Mouse (Mus musculus) embryonic facial prominence, embryonic 13.5 days (tissue): ENCODE results near the gene Palm2. TPM values are rescaled to one million over a fixed set of nuclear protein-coding genes. Genes with fewer than 3 reads are reported as not detected.

Source experiments
- ATAC-seq: fragments of 200-750 bp; cut with Nextera tagmentation; 2 replicates; pipeline ENCODE4 v1.8.0; 2017; ENCODE audit warnings: low read depth; ENCODE audit not compliant: insufficient number of reproducible peaks, insufficient read depth, low FRiP score, low TSS enrichment
- H3K27ac ChIP-seq: fragments of 300-500 bp; sonication (generic); 2 replicates; pipeline ENCODE4 v1.5.1; 2015; ENCODE audit warnings: moderate library complexity, mild to moderate bottlenecking, inconsistent platforms
- H3K27me3 ChIP-seq: fragments of 300-500 bp; sonication (generic); 2 replicates; pipeline ENCODE4 v1.6.1; 2015; ENCODE audit warnings: mild to moderate bottlenecking, inconsistent platforms
- H3K36me3 ChIP-seq: fragments of 300-500 bp; sonication (generic); 2 replicates; pipeline ENCODE4 v1.6.1; 2015; ENCODE audit warnings: mild to moderate bottlenecking, inconsistent platforms
- H3K4me1 ChIP-seq: fragments of 300-500 bp; sonication (generic); 2 replicates; pipeline ENCODE4 v1.6.1; 2015; ENCODE audit warnings: inconsistent platforms
- H3K4me2 ChIP-seq: fragments of 300-500 bp; sonication (generic); 2 replicates; pipeline ENCODE4 v1.6.1; 2015; ENCODE audit warnings: moderate library complexity, mild to moderate bottlenecking, inconsistent platforms
- H3K4me3 ChIP-seq: fragments of 300-500 bp; sonication (generic); 2 replicates; pipeline ENCODE4 v1.5.1; 2015; ENCODE audit warnings: mild to moderate bottlenecking, inconsistent platforms
- H3K9ac ChIP-seq: fragments of 300-500 bp; sonication (generic); 2 replicates; pipeline ENCODE4 v1.6.1; 2015; ENCODE audit warnings: mild to moderate bottlenecking, inconsistent platforms
- H3K9me3 ChIP-seq: fragments of 300-500 bp; sonication (generic); 2 replicates; pipeline ENCODE4 v1.6.1; 2016; ENCODE audit warnings: inconsistent platforms
- WGBS: fragments of 180-500 bp; shearing (Covaris S2); methylation state at CpG from one replicate; pipeline ENCODE4 v1.1.7; 2015; ENCODE audit warnings: mixed read lengths; 5-methylcytosine and 5-hydroxymethylcytosine counted together
- polyA plus RNA-seq: library from polyadenylated mRNA; unstranded; fragments of >200 nt; fragmentation: Nextera tagmentation; extraction: Ambion mirVana; gene quantifications from 2 replicates; pipeline ENCODE4 v1.2.1, GENCODE M21; 2015

Palm2 gene
- polyA plus RNA-seq, 1 experiment from 2014 or later: 12.5 TPM

DNA sequence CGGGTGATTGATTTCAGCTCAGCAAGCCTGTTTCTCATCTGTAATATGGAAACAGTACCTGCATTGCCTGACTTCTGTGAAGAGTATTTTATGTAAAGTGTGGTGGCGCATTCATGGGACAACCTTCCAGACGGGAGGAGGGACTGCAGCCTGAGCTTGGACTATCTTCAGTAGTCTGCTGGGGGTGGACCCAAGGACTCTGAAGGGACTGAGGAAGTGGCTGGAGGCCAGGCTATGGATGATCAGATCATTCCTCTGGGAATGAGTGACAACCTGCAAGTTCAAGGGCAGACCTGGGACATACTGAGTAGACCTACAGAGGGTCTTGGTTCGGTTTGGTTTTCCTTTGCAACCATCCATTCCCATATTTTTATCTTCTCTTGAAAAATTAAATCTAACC lies 288.2 kb downstream of the Palm2 start:
- Histone ChIP-seq H3K27ac (no peak overlapping the region), H3K9me3 (no peaks in the 10 kb centered on the region), H3K4me2 (no peak overlapping the region), H3K4me3 (no peak overlapping the region), H3K9ac (no peak overlapping the region), H3K27me3 (no peaks in the 10 kb centered on the region), H3K4me1 (peaks cover 12% of the 10 kb centered on the region), H3K36me3 (0 out of 2 replicates have a peak, but pooled peaks cover 5% of the 10 kb centered on the region)
- 78% methylated on average over 4 of the region's 4 CpGs for WGBS
- no peak for ATAC-seq

DNA sequence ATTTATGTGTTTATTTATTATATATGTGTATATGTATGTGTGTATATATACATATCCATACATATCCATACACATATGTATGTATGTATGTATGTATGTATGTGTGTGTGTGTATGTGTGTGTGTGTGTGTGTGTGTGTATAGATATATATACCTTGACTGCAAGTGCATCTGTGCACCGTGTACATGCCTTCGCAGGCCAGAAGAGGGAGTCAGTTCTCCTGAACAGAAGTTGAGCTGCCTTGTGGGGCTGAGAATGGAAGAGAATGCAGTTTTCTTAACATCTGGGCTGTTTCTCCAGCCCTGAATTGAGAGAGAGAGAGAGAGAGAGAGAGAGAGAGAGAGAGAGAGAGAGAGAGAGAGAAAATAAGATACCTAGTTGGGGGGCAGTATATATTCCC lies 289.6 kb downstream of the Palm2 start:
- Histone ChIP-seq H3K36me3 (0 out of 2 replicates have a peak, but pooled peaks cover 3% of the 10 kb centered on the region), H3K27ac (no peak overlapping the region)

DNA sequence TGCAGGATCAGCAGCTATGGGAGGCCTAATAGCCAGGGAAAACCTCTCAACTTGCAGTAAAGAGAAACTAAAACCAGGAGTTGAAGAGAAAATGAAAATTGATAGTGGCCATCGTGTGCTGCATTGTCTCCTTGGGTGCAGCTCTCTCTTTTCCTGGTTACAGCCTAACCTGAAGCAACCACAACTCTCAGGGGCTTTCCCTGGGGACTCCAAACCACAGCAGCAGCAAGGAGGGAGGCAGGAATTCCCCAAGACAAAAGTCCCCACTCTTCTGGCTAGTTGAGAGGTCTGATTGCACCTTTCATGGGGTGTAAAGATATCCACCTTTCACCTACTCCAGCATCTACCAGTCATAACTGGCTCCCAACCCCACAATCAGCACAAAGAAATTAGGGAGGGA lies 291.5 kb downstream of the Palm2 start:
- no peak overlapping the region for H3K4me3 ChIP-seq
- WGBS: 71% methylated on average over 1 of the region's 1 CpGs
- H3K4me2 ChIP-seq: no peak overlapping the region
- ATAC-seq: no peak
- H3K27ac ChIP-seq: no peak overlapping the region
- 0 out of 2 replicates have a peak, but pooled peaks cover 3% of the 10 kb centered on the region for H3K36me3 ChIP-seq
- no peaks in the 10 kb centered on the region for H3K9me3 ChIP-seq
- H3K4me1 ChIP-seq: peaks cover 5% of the 10 kb centered on the region
- no peaks in the 10 kb centered on the region for H3K27me3 ChIP-seq
- no peak overlapping the region for H3K9ac ChIP-seq

More for the DNA sequence above, 289.6 kb downstream of the Palm2 start:
- ATAC-seq: no peak
- Histone ChIP-seq H3K4me2 (no peak overlapping the region), H3K4me3 (no peak overlapping the region), H3K27me3 (no peaks in the 10 kb centered on the region), H3K9ac (no peak overlapping the region), H3K9me3 (no peaks in the 10 kb centered on the region), H3K4me1 (peaks cover 12% of the 10 kb centered on the region)
- WGBS: 62% methylated on average over 2 of the region's 2 CpGs

DNA sequence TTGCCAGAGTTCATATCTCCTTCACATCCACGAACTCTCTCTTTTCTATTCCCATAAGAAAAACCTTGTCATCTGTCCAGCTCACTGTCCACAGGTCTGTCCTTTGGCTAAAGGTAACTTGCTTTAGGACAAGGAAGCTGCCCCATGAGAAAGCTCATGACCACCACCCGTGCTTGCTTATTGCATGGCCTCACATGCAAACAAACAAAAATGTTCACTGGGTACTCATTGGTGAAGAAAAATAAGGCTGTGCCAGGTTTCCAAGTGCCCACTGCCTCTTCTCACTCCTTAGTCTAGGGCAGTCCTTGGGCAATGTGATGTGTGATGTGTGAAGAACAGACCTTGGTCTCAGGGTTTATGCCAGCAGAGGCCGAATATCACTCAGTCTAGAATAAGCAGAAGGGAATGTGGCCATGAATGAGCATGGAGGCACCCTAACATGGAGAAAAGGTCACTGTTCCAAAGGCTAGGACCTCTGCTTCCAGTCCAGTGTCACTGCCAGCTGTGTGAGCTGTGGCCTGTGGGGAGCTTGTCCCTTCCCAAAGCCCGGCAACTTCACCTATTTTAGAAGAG lies 294.6 kb downstream of the Palm2 start:
- Histone ChIP-seq H3K4me2 (no peak overlapping the region), H3K4me1 (no peaks in the 10 kb centered on the region), H3K4me3 (no peak overlapping the region), H3K27me3 (no peaks in the 10 kb centered on the region), H3K36me3 (0 out of 2 replicates have a peak, but pooled peaks cover 6% of the 10 kb centered on the region), H3K9me3 (no peaks in the 10 kb centered on the region), H3K9ac (no peak overlapping the region), H3K27ac (no peak overlapping the region)
- WGBS: 86% methylated on average over 4 of the region's 4 CpGs
- ATAC-seq: no peak

DNA sequence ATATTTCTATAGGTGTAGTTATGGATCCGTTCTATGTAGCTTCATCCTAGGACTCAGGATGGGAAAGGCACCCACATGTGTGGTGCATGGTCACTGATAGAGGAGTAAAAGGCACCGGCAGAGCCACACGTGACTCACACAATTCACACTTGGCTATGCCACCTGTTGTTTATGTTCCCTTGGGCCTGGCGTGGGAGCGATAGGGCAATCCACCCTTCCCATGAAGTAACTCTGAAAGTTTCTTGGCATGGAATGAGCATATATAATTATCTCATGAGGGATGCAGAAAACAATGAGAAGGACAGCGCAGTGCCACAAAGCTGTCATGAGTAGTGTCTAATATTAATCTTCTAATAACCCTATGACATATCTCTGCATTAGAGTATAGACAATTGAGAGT lies 296.0 kb downstream of the Palm2 start:
- no peak overlapping the region for H3K4me3 ChIP-seq
- H3K27me3 ChIP-seq: no peaks in the 10 kb centered on the region
- ATAC-seq: no peak
- H3K9ac ChIP-seq: no peak overlapping the region
- 0 out of 2 replicates have a peak, but pooled peaks cover 6% of the 10 kb centered on the region for H3K36me3 ChIP-seq
- no peaks in the 10 kb centered on the region for H3K9me3 ChIP-seq
- H3K27ac ChIP-seq: no peak overlapping the region
- WGBS: 94% methylated on average over 6 of the region's 6 CpGs
- H3K4me2 ChIP-seq: no peak overlapping the region
- H3K4me1 ChIP-seq: no peaks in the 10 kb centered on the region

DNA sequence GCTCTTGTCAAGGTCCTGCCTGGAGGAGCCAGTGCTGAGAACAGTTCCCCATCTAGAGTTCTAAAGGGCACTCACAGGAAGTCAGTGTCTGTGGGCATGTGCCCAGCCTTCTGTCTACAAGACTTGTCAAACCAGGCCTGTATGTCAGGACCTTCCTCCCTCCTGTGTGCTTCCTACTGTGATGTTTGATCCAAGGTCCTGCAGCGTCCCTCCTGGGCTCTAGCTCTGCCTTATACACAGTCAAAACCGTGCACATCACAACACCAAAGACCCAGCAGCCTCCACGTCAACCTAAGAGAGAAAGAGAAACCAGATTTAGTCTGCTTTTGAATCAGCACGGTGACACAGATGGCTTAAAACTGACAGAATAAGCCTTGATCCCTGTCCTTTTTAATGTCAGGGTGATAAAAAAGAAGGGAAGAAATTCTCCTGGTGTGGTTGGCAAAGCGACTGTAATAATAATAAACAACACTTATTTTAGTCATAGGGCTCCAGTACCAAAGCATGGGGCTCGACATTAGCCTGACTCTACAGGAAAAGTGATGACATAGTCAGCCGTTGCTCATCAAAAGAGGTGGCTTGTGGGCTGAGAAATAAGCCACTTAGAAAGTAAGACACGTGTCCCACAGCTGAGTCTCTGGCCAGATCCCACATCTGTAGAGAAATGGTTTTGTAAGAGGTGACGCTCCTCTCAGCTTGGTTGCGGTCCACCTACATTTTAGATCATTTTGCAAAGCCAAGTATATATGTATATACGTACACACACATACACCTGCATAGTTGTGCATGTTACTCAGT lies 297.0 kb downstream of the Palm2 start:
- no peak for ATAC-seq
- H3K4me1 ChIP-seq: no peaks in the 10 kb centered on the region
- no peak overlapping the region for H3K27ac ChIP-seq
- peaks cover 11% of the 10 kb centered on the region for H3K36me3 ChIP-seq
- no peak overlapping the region for H3K9ac ChIP-seq
- no peak overlapping the region for H3K4me2 ChIP-seq
- H3K9me3 ChIP-seq: no peaks in the 10 kb centered on the region
- H3K27me3 ChIP-seq: no peaks in the 10 kb centered on the region
- WGBS: 82% methylated on average over 11 of the region's 11 CpGs
- H3K4me3 ChIP-seq: no peak overlapping the region

DNA sequence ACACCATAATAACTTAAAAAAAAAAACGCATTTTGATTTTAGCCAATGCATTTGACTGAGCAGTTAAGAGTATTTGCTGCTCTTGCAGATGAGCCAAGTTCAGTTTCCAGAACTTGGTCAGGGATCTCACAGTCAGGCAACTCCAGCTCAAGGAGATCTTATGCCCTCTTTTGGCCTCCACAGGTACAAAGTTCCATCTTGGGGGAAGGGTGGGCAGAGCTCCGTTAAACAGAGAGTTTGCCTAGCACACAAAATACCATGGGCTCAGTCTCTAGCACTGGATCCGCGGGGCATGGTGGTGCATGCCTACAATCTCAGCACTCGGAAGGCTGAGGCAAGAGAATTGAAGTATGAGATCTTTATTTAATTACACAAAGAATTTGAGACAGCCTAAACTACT lies 298.3 kb downstream of the Palm2 start:
- no peak overlapping the region for H3K27ac ChIP-seq
- H3K4me3 ChIP-seq: no peak overlapping the region
- no peak overlapping the region for H3K4me2 ChIP-seq
- ATAC-seq: no peak
- H3K9ac ChIP-seq: no peak overlapping the region
- H3K4me1 ChIP-seq: no peaks in the 10 kb centered on the region
- 79% methylated on average over 5 of the region's 5 CpGs for WGBS
- H3K36me3 ChIP-seq: peaks cover 10% of the 10 kb centered on the region
- no peaks in the 10 kb centered on the region for H3K27me3 ChIP-seq
- no peaks in the 10 kb centered on the region for H3K9me3 ChIP-seq

DNA sequence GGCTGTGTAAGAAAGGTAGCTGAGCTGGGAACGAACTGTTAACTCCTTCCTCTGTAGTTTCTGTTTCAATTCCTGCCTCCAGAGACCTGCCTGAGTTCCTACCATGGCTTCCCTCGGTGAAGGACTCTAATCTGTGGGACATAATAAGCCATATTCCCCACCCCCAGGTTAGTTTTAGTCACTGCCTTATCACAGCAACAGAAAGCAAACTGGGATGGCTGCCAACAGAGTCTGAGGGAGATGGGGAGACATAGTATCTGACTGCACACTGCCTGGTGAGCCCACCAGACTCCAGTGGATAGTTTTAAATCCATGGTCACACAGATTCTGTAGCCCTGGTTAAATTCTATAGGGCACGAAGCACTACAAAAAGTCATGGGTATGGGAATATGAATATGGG lies 299.4 kb downstream of the Palm2 start:
- Histone ChIP-seq H3K36me3 (peaks cover 8% of the 10 kb centered on the region), H3K4me2 (no peak overlapping the region), H3K4me1 (peaks cover under 1% of the 10 kb centered on the region; the same call in 1 of the 2 replicates), H3K4me3 (no peak overlapping the region), H3K9ac (no peak overlapping the region), H3K27ac (no peak overlapping the region), H3K9me3 (no peaks in the 10 kb centered on the region), H3K27me3 (no peaks in the 10 kb centered on the region)
- WGBS: 68% methylated on average over 3 of the region's 3 CpGs
- no peak for ATAC-seq

DNA sequence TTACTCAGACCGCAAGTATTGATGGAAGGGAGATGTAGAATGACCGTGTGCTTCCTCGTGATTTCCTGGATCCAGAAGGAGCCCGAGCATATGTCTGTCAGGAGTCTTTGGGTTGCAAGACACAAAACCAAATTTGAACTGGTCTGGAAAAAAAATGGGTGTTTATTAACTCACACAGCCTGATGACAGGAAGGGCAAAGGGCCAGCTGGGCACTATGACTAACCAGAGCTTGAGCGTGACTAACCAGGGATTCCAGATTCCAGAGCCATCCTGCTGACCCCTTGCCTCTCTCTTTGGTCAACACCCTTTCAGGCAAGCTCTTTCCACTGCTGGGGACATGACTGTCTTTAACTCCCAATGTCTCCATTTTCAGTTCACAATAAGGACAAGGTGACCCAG lies 301.4 kb downstream of the Palm2 start:
- Histone ChIP-seq H3K9ac (no peak overlapping the region), H3K4me1 (peaks cover 10% of the 10 kb centered on the region), H3K36me3 (peaks cover 8% of the 10 kb centered on the region), H3K4me3 (no peak overlapping the region), H3K9me3 (no peaks in the 10 kb centered on the region), H3K27ac (no peak overlapping the region), H3K27me3 (no peaks in the 10 kb centered on the region), H3K4me2 (no peak overlapping the region)
- 88% methylated on average over 5 of the region's 5 CpGs for WGBS
- no peak for ATAC-seq

DNA sequence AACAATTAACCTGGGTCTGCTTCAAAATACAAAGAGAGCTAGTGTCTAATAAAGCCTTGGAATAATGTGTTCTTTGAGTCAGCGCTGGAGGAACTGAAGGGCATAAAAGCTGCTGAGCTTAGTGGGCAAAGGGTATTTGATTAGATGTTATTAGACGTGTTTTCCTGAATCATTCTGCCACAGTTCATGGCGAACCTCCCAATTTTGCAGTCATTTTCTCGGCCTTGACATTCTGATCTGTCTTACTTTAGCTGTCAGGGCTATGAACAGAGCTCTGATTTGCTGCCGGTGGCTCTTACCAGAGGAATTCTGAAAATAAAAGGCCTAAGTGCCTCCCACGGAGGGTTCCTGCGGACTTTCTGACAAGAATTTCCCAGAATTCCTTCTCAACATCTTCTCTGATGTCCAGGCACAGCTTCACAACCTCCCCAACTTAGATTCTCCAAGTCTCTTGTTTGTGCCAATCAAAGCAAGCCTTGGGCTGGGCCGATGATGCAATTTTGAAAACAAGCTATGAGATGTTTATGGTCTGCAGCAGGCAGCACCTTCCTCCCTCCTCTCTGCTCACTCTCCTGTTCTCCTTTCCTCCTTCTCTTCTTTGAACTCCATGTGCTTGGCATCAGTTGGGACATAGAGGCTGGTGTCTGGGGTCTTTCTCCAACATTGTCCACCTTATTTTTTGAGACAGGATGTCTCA lies 305.0 kb downstream of the Palm2 start:
- ATAC-seq: no peak
- Histone ChIP-seq H3K9ac (no peak overlapping the region), H3K9me3 (no peaks in the 10 kb centered on the region), H3K27me3 (no peaks in the 10 kb centered on the region), H3K4me2 (no peak overlapping the region), H3K27ac (no peak overlapping the region; the same call in 1 of the 2 replicates), H3K4me3 (no peak overlapping the region), H3K36me3 (peaks cover 6% of the 10 kb centered on the region), H3K4me1 (peaks cover 26% of the 10 kb centered on the region)
- WGBS: 17% methylated on average over 8 of the region's 8 CpGs

DNA sequence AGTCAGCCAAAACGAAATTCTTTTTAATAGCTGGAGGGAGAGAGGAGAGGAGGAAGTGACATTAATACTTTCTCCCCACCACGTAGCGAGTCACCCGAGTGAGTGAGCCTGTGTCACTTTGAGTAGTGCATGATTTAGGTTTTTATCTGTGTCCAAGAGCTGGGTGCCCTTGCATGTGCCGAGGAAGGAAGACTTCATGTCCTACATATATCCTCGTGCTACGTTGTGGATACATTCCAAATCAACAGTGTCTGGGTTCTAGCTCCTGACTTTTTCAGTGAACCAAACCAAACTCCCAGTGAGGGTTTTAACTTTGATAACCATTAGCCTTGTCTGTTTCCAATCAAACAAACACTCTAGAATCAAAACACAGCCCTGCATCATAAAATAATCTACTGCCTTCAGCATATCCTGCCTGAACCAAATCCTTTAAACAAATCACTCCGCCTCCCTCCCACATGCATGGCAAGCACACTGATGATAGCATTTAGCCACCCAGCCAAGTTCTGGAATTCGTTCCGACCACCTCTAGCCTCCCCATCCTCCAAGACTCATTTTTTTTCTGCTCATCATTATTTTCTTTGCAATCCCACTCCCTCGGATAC lies 309.4 kb downstream of the Palm2 start:
- Histone ChIP-seq H3K4me3 (no peak overlapping the region), H3K36me3 (peaks cover 9% of the 10 kb centered on the region), H3K4me2 (no peak overlapping the region), H3K9me3 (no peaks in the 10 kb centered on the region), H3K27ac (no peak overlapping the region; the same call in 1 of the 2 replicates), H3K4me1 (peaks cover 33% of the 10 kb centered on the region), H3K27me3 (no peaks in the 10 kb centered on the region), H3K9ac (no peak overlapping the region)
- 57% methylated on average over 11 of the region's 11 CpGs for WGBS
- no peak for ATAC-seq
